15 mouse cellular contexts compared by ENCODE assay signal in genomic region chr9:89264571-89264970, GRCm38 (mm10).
"Had no signal": no experiment of that assay in that cellular context is flagged by ENCODE, and none has a peak within 500 bp of the region (broad histone marks: within the 10 kb centered on the region; RNA-seq: fewer than 3 reads in every experiment).

No protein-coding gene starts in this region.

- H3K36me3 ChIP-seq: neural tube, embryonic 13.5 days; stomach, embryonic 15.5 days had no signal

- H3K9ac ChIP-seq: neural tube, embryonic 13.5 days; stomach, embryonic 15.5 days had no signal

- H3K4me2 ChIP-seq: neural tube, embryonic 13.5 days; stomach, embryonic 15.5 days had no signal

- H3K9me3 ChIP-seq: stomach, embryonic 15.5 days had no signal

- H3K27ac ChIP-seq: neural tube, embryonic 13.5 days; stomach, embryonic 15.5 days; stomach, postnatal 0 days had no signal

- H3K4me3 ChIP-seq: neural tube, embryonic 13.5 days; stomach, embryonic 15.5 days had no signal

- H3K27me3 ChIP-seq: neural tube, embryonic 13.5 days; stomach, embryonic 15.5 days had no signal

- H3K4me1 ChIP-seq: neural tube, embryonic 13.5 days; stomach, embryonic 15.5 days had no signal

- DNase-seq: retina, postnatal 1 day; right cerebral cortex, adult 18-20 months; right cerebral cortex, postnatal 14 days; right cerebral cortex, postnatal 25 days; right cerebral cortex, postnatal 4 days; spleen, adult 18-20 months; thymus, adult 18-20 months; thymus, adult 2 months; thymus, postnatal 14 days; thymus, postnatal 25 days; thymus, postnatal 36 days; thymus, postnatal 4 days had no signal
